Mouse (Mus musculus): ENCODE results near the gene Foxa2. TPM values are rescaled to one million over a fixed set of nuclear protein-coding genes. Genes with fewer than 3 reads are reported as not detected.

Gene Foxa2
- polyA plus RNA-seq, 2 experiments, result 2.8 to 3.2 TPM

GRCm38 (mm10) chr2:148030991-148031675 lies 15.6 kb downstream of the Foxa2 start:
- Histone ChIP-seq H3K36me3 (replicated peaks; ENCODE audit: control insufficient read depth, insufficient read depth, low read depth) (no peaks in the 10 kb centered on the region), H3K4me3 (ENCODE audit: insufficient read depth in 1 of 2, low read depth in 2 of 2, low read length in 2 of 2) (no peak overlapping the region), H3K9me3 (ENCODE audit: control insufficient read depth, low read length) (no peaks in the 10 kb centered on the region), H3K4me2 (ENCODE audit: low read depth) (peak overlapping the region; percentile 36), H3K27me3 (ENCODE audit: control insufficient read depth, insufficient read depth, low read length) (peaks cover 32% of the 10 kb centered on the region), H3K9ac (replicated peaks) (no peak overlapping the region), H3K27ac (no peak overlapping the region), H3K4me1 (replicated peaks; ENCODE audit: control insufficient read depth in 2 of 2, insufficient read depth in 2 of 2, low read length in 1 of 2) (no peaks in the 10 kb centered on the region)
- DNase-seq (ENCODE audit: low read depth in 3 of 3, low spot score in 3 of 3) (no peak), ATAC-seq (ENCODE audit: insufficient read depth) (no peak)
- TF ChIP-seq EP300 (IDR thresholded peaks at IDR 0.05; ENCODE audit: low read depth) (no peak), CTCF (IDR thresholded peaks at IDR 0.05; ENCODE audit: low read depth) (no peak)
- 12% methylated on average over 6 of the region's 6 CpGs for WGBS (ENCODE audit: insufficient replicate concordance)

GRCm38 (mm10) chr2:148030613-148030935 lies 16.2 kb downstream of the Foxa2 start:
- ATAC-seq (ENCODE audit: insufficient read depth) (no peak), DNase-seq (ENCODE audit: low read depth in 3 of 3, low spot score in 3 of 3) (no peak)
- TF ChIP-seq CTCF (IDR thresholded peaks at IDR 0.05; ENCODE audit: low read depth), result no peak
- Histone ChIP-seq H3K27me3 (ENCODE audit: control insufficient read depth, insufficient read depth, low read length) (peaks cover 31% of the 10 kb centered on the region), H3K36me3 (replicated peaks; ENCODE audit: control insufficient read depth, insufficient read depth, low read depth) (no peaks in the 10 kb centered on the region), H3K9ac (replicated peaks) (no peak overlapping the region), H3K4me3 (ENCODE audit: insufficient read depth in 1 of 2, low read depth in 2 of 2, low read length in 2 of 2) (peak overlapping the region in 1 of 2 experiments; percentile 40; a peak in 1 of 4 replicates), H3K4me1 (replicated peaks; ENCODE audit: control insufficient read depth in 2 of 2, insufficient read depth in 2 of 2, low read length in 1 of 2) (no peaks in the 10 kb centered on the region), H3K27ac (no peak overlapping the region), H3K4me2 (ENCODE audit: low read depth) (peak overlapping the region; percentile 36), H3K9me3 (ENCODE audit: control insufficient read depth, low read length) (no peaks in the 10 kb centered on the region)
- WGBS (ENCODE audit: insufficient replicate concordance), result 2% methylated on average over 11 of the region's 11 CpGs

- peak overlapping the region; percentile 36 for H3K4me2 ChIP-seq (ENCODE audit: low read depth)
- no peaks in the 10 kb centered on the region for H3K4me1 ChIP-seq (replicated peaks; ENCODE audit: control insufficient read depth in 2 of 2, insufficient read depth in 2 of 2, low read length in 1 of 2)
- H3K9me3 ChIP-seq (ENCODE audit: control insufficient read depth, low read length), result no peaks in the 10 kb centered on the region
- H3K4me3 ChIP-seq (ENCODE audit: insufficient read depth in 1 of 2, low read depth in 2 of 2, low read length in 2 of 2), result peak overlapping the region in 1 of 2 experiments; percentile 40; a peak in 1 of 4 replicates
- no peak overlapping the region for H3K9ac ChIP-seq (replicated peaks)
- TF ChIP-seq CTCF (IDR thresholded peaks at IDR 0.05; ENCODE audit: low read depth) (no peak), EP300 (IDR thresholded peaks at IDR 0.05; ENCODE audit: low read depth) (no peak)
- H3K36me3 ChIP-seq (replicated peaks; ENCODE audit: control insufficient read depth, insufficient read depth, low read depth), result no peaks in the 10 kb centered on the region
- H3K27me3 ChIP-seq (ENCODE audit: control insufficient read depth, insufficient read depth, low read length), result peaks cover 29% of the 10 kb centered on the region
- no peak overlapping the region for H3K27ac ChIP-seq
- ATAC-seq (ENCODE audit: insufficient read depth) (peak; percentile 41), DNase-seq (ENCODE audit: low read depth in 3 of 3, low spot score in 3 of 3) (no peak)
- 4% methylated on average over 21 of the region's 21 CpGs for WGBS (ENCODE audit: insufficient replicate concordance)
These were observed 16.8 kb downstream of the Foxa2 start for GRCm38 (mm10) chr2:148029751-148030612.

GRCm38 (mm10) chr2:148029050-148029608 lies 17.6 kb downstream of the Foxa2 start:
- TF ChIP-seq EP300 (IDR thresholded peaks at IDR 0.05; ENCODE audit: low read depth) (no peak), CTCF (IDR thresholded peaks at IDR 0.05; ENCODE audit: low read depth) (no peak)
- peaks cover 26% of the 10 kb centered on the region for H3K27me3 ChIP-seq (ENCODE audit: control insufficient read depth, insufficient read depth, low read length)

GRCm38 (mm10) chr2:148026366-148026765 lies 20.4 kb downstream of the Foxa2 start:
- no peak for TF ChIP-seq CTCF (IDR thresholded peaks at IDR 0.05; ENCODE audit: low read depth)
- no peak for TF ChIP-seq EP300 (IDR thresholded peaks at IDR 0.05; ENCODE audit: low read depth)
- no peaks in the 10 kb centered on the region for H3K9me3 ChIP-seq (ENCODE audit: control insufficient read depth, low read length)
- H3K4me3 ChIP-seq (ENCODE audit: insufficient read depth in 1 of 2, low read depth in 2 of 2, low read length in 2 of 2), result no peak overlapping the region
- 50% methylated on average over 1 of the region's 1 CpGs for WGBS (ENCODE audit: insufficient replicate concordance)
- H3K4me1 ChIP-seq (replicated peaks; ENCODE audit: control insufficient read depth in 2 of 2, insufficient read depth in 2 of 2, low read length in 1 of 2), result no peaks in the 10 kb centered on the region
- H3K27me3 ChIP-seq (ENCODE audit: control insufficient read depth, insufficient read depth, low read length), result peaks cover 22% of the 10 kb centered on the region
- H3K9ac ChIP-seq (replicated peaks), result no peak overlapping the region
- no peak for ATAC-seq (ENCODE audit: insufficient read depth)
- H3K36me3 ChIP-seq (replicated peaks; ENCODE audit: control insufficient read depth, insufficient read depth, low read depth), result no peaks in the 10 kb centered on the region
- no peak overlapping the region for H3K27ac ChIP-seq
- H3K4me2 ChIP-seq (ENCODE audit: low read depth), result no peak overlapping the region
- no peak for DNase-seq (ENCODE audit: low read depth in 3 of 3, low spot score in 3 of 3)

More at GRCm38 (mm10) chr2:148029050-148029608, 17.6 kb downstream of the Foxa2 start:
- Histone ChIP-seq H3K4me1 (replicated peaks; ENCODE audit: control insufficient read depth in 2 of 2, insufficient read depth in 2 of 2, low read length in 1 of 2) (no peaks in the 10 kb centered on the region), H3K27ac (no peak overlapping the region), H3K9me3 (ENCODE audit: control insufficient read depth, low read length) (no peaks in the 10 kb centered on the region), H3K9ac (replicated peaks) (no peak overlapping the region), H3K36me3 (replicated peaks; ENCODE audit: control insufficient read depth, insufficient read depth, low read depth) (no peaks in the 10 kb centered on the region), H3K4me2 (ENCODE audit: low read depth) (no peak overlapping the region), H3K4me3 (ENCODE audit: insufficient read depth in 1 of 2, low read depth in 2 of 2, low read length in 2 of 2) (no peak overlapping the region)
- ATAC-seq (ENCODE audit: insufficient read depth), result no peak
- no peak for DNase-seq (ENCODE audit: low read depth in 3 of 3, low spot score in 3 of 3)
- WGBS (ENCODE audit: insufficient replicate concordance), result 22% methylated on average over 9 of the region's 9 CpGs

Data from liver, embryonic 14.5 days (tissue).